Mouse (Mus musculus): ENCODE measurements at regions not wholly inside any gene's neighbourhood (a gene's known extent, or its start where the extent isn't known, plus 50 kb on each side); places are given as distances from the start of the nearest gene placed in this dataset.
A peak's percentile ranks its signal among the peaks of the same experiment; 100 is the strongest.

GRCm38 (mm10) chr2:77333394-77334079, 53.1 kb upstream of the Sestd1 start:
- no peak for TF ChIP-seq CTCF (IDR thresholded peaks at IDR 0.05; ENCODE audit: low read depth)
- no peak overlapping the region for H3K27ac ChIP-seq
- 0 out of 2 replicates have a peak, but pooled peaks cover 4% of the 10 kb centered on the region for H3K9me3 ChIP-seq (ENCODE audit: low read length)
- ATAC-seq (0 out of 2 replicates have a peak, but pooled peaks have one; percentile 45), DNase-seq (ENCODE audit: low spot score) (peak; percentile 38)
- no peak overlapping the region for H3K4me2 ChIP-seq (ENCODE audit: low read depth, low read length)
- no peaks in the 10 kb centered on the region for H3K27me3 ChIP-seq (ENCODE audit: insufficient read depth, low read length)
- no peak overlapping the region for H3K4me3 ChIP-seq (ENCODE audit: low read length)
- no peak overlapping the region for H3K9ac ChIP-seq (replicated peaks; ENCODE audit: low read length)
- H3K4me1 ChIP-seq (ENCODE audit: insufficient read depth, low read length) = no peaks in the 10 kb centered on the region
- H3K36me3 ChIP-seq (ENCODE audit: insufficient read depth, low read length) = no peaks in the 10 kb centered on the region
- 25% methylated on average over 8 of the region's 8 CpGs for WGBS

Data from hindbrain, postnatal 0 days (tissue).